Mouse (Mus musculus) lung, postnatal 36 days (tissue): ENCODE data around the gene Itsn1.

Experiments used
- DNase-seq: peaks from one replicate; pipeline ENCODE4 v3.0.0; 2022; ENCODE audit warnings: mixed read lengths

Gene Itsn1

GRCm38 (mm10) chr16:91879101-91879500 is 150.0 kb downstream of the Itsn1 start:
- no peak for DNase-seq

GRCm38 (mm10) chr16:91880869-91881767 is 152.0 kb downstream of the Itsn1 start:
- no peak for DNase-seq

- DNase-seq = no peak
Measured at GRCm38 (mm10) chr16:91882168-91882859, 153.2 kb downstream of the Itsn1 start.

GRCm38 (mm10) chr16:91883636-91884035 is 154.6 kb downstream of the Itsn1 start:
- DNase-seq = no peak

GRCm38 (mm10) chr16:91884196-91884595 is 155.1 kb downstream of the Itsn1 start:
- DNase-seq = peak; percentile 51

- DNase-seq = peak; percentile 59
Measured at GRCm38 (mm10) chr16:91885389-91886122, 156.5 kb downstream of the Itsn1 start.

- no peak for DNase-seq
Measured at GRCm38 (mm10) chr16:91888368-91888767, 159.3 kb downstream of the Itsn1 start.

- no peak for DNase-seq
Measured at GRCm38 (mm10) chr16:91889831-91890230, 160.8 kb downstream of the Itsn1 start.

- no peak for DNase-seq
Measured at GRCm38 (mm10) chr16:91891218-91891617, 162.1 kb downstream of the Itsn1 start.

- no peak for DNase-seq
Measured at GRCm38 (mm10) chr16:91896426-91896830, 167.3 kb downstream of the Itsn1 start.

- peak; percentile 28 for DNase-seq
Measured at GRCm38 (mm10) chr16:91898850-91899848, 170.1 kb downstream of the Itsn1 start.

GRCm38 (mm10) chr16:91900274-91900673 is 171.2 kb downstream of the Itsn1 start:
- no peak for DNase-seq

- no peak for DNase-seq
Measured at GRCm38 (mm10) chr16:91903801-91904506, 174.9 kb downstream of the Itsn1 start.

- DNase-seq = no peak
Measured at GRCm38 (mm10) chr16:91905127-91905860, 176.2 kb downstream of the Itsn1 start.

- no peak for DNase-seq
Measured at GRCm38 (mm10) chr16:91905987-91906386, 176.9 kb downstream of the Itsn1 start.

- DNase-seq = no peak
Measured at GRCm38 (mm10) chr16:91906672-91907071, 177.6 kb downstream of the Itsn1 start.

GRCm38 (mm10) chr16:91907158-91907557 is 178.1 kb downstream of the Itsn1 start:
- DNase-seq = no peak

GRCm38 (mm10) chr16:91909569-91910335 is 180.7 kb downstream of the Itsn1 start:
- DNase-seq = no peak

- peak; percentile 90 for DNase-seq
Measured at GRCm38 (mm10) chr16:91917631-91918096, 188.6 kb downstream of the Itsn1 start.

- no peak for DNase-seq
Measured at GRCm38 (mm10) chr16:91918461-91918860, 189.4 kb downstream of the Itsn1 start.
